Mouse (Mus musculus): Measurements from ENCODE around the gene B4galnt3.

- no peak for TF ChIP-seq CTCF (IDR thresholded peaks at IDR 0.05; ENCODE audit: borderline replicate concordance, insufficient read depth, low read depth, low read length)
- no peak for TF ChIP-seq POLR2A (IDR thresholded peaks at IDR 0.05; ENCODE audit: borderline replicate concordance, insufficient read depth, low read length)
These were observed 17.4 kb downstream of the B4galnt3 start for GRCm38 (mm10) chr6:120276874-120277449.

Data from cerebellum, adult 2 months (tissue).